Mouse (Mus musculus) MN1 (cell line): ENCODE results near the gene Akap6.

Experiments used
- DNase-seq: peaks from one replicate; pipeline ENCODE4 v3.0.0-alpha.2; 2016; ENCODE audit warnings: low spot score

Gene Akap6

DNA sequence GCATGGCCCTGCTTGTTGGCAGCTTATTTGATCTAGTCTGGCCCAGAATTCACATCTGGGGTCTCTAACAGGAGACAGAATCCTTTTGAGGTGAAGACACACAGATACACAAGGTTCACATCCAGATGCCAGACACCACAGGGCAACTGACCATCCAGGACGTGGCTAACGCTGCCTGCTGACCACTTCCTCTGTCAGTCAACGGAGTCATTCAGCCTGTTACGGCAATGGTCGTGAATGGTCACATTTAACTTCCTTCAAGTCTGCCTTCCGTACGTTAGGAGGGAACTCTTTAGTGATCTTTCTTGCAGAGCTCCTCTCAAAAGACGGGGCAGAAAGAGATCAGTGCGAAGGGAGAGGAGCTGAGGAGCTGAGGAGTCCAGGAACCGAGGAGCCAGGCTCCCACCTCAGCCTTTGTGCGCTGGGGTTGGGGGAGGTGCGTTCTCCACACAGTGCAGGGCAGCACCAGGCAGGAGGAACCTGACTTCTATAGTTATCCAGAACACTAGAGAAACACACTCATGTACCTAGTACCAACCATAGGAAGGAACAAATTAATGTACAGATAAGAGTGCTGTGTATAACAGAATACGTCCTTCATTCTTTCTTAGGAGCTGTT lies 209.4 kb downstream of the Akap6 start:
- no peak for DNase-seq

DNA sequence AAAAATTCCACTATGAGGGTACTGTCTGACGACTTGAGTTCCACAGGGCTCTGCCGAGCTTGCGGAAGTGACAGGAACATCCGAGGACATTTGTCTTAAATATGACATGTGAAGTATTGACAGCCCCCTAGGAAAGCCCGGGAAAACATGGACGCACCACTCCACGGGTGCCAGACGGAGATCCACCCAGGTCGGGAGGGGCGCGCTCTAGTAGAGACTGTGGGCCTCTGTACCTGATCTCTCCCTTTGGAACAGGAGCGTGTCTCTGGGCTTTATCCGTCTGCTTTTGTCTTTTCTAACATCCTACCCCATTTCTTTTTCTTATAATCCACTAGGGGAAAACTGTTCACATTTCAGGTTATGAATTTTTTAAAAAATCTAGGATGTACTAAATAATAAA lies 211.2 kb downstream of the Akap6 start:
- DNase-seq, result no peak

DNA sequence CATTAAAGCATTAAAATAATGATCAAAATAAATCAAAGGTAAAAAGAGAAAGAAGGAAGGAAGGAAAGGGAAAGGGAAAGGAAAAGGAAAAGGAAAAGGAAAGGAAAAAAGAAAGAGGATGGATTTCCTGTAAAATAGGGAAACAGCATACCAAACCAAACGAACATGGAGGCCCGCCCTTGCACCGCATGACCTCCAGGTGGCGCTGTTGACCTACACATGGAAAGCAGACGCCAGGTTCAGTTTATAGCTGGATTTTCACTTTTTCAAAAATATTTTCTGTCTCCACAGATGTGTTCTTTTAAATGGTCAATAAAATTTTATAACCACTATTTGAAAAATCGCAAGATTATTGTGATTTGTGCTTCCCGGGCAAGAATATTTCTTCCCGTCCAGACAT lies 211.6 kb downstream of the Akap6 start:
- peak; percentile 65 for DNase-seq

DNA sequence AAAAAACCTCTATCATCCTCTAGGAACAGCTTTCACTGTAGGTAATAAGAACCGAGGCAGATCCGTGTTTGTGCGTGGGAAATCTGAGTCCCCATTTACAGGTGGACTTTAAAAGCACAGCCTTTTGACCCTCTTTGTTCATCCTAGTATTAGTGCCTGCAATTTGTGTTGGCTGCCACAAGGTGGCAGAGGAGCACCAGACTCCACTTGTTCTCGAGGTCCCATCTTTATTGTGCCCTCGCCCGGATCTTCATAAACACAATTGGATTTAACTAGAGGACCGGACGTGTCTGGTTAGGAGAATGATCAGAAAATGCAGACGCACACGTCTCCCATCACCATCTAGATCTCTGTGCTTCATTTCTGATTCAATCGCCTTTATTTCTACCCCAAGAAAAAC lies 219.8 kb downstream of the Akap6 start:
- peak; percentile 40 for DNase-seq

DNA sequence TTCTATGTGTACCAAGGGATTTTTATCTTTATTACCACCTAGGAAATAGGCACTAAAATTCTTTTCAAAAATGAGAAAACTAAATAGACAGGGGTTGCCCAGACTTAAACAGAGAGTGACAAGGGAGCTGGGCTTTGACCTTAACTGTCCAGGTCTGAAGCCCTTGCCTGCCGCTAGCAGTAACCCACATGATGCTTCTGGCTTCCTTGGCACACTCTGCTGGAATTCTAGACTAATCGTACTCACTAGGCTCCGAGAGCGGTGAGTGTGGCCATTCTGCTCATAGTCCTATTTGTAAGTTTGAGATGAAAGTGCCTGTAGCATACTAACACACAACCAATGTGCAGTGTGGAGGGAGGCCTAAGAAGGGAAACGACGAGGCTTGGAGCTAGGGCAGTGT lies 223.3 kb downstream of the Akap6 start:
- no peak for DNase-seq

DNA sequence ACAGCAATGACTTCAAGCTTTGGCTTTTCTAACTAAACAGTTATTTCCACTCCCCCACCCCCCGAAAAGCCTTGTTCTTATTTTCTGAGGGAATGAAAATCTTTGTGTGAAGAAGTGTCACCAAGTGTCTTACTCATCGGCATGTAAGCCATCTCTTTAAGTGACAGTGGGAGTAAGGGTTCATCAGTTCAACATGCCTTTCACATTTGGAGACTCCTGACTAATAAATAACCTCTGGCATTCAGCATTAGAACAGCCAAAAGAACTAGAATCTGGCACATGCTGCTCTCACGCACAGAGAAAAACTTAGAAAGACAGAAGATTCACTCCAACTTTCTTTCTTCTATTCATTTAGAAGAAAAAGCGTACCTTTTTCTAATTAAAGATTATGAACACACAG lies 226.3 kb downstream of the Akap6 start:
- DNase-seq, result no peak

DNA sequence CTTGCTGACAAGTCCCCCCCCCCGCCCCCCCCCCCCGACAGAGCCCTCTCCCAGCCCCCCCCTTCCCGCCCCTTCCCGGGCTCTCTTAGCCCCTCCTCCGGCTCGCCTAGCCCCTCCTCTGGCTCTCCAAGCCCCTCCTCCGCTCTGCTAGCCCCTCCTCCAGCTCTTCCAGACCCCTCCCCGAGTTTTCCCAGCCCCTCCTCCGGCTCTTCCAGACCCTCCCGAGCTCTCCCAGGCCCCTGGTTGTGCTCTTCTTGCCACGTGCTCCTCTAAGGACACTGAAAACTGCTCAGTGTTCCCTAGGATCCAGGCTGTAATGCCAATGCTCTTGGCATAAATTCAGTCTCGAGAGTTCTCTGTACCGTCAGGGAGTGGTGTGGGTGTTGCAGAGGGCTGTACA lies 234.6 kb downstream of the Akap6 start:
- DNase-seq, result no peak

DNA sequence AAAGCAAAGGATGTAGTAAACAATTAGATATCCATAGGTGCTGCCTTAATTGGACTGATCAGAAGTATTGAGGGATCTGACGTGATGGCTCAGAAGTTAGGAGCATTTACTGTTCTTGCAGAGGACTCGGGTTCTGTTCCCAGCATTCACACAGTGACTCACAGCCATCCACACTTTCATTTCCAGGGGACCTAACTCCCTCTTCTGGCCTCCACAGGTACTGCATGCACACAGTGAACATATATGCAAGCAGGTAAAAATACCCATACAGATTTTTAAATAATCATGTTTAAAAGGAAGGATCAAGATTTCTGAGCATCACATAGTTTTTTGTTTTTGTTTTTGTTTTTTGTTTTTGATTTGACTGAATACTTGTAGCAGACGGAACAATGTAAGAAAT lies 235.8 kb downstream of the Akap6 start:
- DNase-seq, result no peak

DNA sequence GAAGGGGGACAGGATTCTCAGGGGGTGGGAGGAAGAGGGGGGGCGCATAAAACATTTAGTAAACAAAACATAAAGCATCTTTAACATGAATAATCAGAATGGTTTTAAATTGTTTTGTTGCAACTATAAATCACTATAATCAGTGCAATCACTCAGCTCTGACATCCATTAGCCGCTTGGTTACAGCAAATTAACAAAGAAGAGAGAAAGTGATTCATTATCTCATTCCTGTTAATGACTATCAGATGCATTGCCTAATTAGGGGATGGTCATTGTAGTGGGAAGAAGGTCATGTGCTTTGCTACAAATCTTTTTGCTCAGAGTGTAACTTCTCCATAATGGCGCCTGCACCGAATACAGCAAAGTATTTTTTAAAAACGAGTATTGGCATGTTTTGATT lies 239.6 kb downstream of the Akap6 start:
- no peak for DNase-seq

DNA sequence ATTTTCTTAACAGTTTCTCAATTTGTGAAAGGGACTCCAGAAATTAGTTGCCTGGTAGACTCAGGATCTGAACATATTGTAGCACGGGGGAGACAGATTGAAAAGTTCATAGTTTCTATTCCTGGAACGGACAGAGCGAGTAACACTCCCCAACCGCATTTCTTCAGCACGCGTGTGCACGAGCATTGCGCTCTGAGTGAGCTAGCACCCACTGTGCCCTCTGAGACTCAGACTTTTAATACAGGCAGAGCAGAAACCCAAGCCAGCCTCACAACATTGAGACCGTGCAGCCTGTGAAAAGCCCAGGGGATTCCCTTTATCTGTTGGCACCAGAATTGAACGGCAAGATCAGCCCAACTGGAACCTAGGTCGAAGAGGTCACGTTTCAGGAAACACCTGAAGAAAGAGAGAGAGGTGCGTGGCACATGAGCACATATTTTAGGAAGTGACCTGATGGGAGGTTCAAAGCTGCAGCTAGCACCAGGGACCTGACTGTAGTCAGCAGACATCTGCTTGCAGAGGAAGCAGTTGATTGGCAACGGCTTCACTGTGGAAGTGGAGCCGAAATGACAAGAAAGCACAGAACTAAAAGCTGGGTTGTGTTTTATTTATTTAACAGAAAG lies 240.3 kb downstream of the Akap6 start:
- DNase-seq, result no peak

DNA sequence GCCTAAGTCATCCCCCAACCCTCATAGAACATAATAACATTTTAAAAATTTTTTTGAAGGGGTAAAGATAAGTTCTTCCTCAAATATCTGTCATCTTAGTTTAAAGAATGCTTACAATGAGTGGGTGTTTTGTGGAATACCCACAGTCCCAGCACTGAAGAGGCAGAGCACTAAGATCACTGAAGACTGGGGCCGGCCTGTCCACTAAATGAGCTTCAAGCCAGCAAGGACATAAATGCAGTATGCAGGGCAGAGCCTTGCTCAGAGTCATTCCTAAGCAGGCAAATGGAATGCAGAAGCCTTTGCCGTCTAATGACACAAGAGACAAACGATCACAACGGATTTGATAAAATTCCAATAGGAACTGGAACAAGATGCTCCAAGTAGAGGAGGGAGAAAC lies 242.8 kb downstream of the Akap6 start:
- no peak for DNase-seq

DNA sequence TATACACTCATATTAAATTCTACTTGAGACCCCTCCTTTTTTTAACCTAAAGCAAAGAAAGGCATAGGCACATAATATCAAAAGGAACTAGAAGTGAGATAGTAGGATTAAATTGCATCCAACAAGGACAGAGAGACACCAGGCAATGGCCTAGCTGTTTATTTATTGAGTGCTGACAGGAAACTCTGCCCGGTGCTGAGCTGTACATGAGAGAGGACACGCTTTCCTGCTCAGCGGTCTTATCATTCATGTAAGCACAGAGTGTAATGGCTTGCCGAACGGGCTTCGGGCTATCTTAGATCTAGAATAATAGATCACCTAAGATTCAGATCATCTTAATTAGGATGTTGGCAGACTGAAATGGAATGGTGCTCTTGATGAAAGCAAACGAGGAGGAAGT lies 245.1 kb downstream of the Akap6 start:
- DNase-seq, result no peak

DNA sequence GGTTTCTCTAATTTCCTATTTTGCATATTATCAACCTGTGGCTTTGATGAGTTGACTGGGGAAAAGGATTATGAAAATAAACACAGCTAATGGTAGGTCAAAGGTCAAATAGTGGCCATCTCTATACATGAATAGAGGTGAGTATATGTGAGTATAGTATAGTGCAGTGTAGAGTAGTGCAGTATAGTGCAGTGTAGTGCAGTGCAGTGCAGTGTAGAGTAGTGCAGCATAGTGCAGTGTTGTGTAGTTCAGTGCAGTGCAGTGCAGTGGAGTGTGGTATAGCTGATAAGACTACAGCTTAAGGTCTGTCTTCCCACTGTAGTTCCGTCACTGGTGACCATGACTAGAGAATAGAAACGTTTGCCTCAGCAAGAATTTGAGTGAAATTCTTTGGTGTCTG lies 245.8 kb downstream of the Akap6 start:
- no peak for DNase-seq

DNA sequence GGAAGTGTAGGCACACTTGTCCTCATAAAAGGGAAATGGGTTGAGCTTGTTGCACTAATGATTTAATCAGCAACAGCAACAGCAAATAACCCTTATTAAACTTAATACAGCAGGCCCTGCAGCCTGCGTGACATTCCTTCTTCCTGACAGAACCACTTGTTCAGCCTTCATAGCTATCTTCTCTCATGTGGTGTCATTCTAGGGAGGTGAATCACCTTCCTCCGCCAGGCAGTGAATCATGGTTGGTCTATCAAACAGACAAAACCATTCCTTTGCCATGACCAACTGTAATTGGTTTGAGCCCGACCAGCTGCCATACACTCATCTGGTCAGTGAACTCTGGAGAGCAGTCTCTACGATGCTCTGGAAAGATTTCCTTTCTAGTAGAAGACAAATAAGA lies 251.5 kb downstream of the Akap6 start:
- peak; percentile 57 for DNase-seq

DNA sequence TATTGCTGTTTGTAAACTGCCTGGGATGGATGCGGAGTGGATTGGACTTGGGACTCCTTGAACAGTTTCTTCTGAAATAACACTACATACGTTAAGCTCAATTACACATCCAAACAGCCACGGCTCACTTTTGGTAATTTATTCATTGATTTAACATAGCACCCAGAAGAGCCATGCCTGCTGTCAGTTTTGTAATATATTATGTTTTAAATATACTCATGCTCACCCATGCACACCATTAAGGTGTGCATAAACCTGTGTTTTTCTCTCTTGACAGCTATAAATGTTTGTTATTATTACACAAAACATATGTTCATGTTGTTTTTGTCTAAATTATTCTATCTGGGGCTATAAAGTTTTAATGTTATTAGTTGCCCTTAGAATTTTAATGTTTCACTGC lies 258.4 kb downstream of the Akap6 start:
- no peak for DNase-seq

DNA sequence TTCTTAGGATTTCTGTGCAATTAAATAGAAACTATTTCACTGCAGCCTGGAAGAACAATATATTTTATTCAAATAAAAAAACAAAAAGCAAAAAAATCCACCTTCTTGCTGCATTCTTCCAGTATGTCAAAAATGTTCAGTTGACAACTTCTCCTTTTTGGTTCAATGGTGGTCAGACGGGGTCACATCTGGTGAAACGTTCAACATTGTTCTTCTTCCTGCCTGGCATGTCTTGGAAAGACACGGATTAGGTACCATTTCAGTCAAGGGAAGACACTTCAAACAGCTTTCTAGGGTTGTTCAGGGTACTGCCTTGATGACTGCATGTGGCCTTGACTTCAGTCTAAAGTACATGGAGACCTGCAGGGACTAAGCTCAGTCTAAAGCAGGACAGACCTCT lies 258.8 kb downstream of the Akap6 start:
- no peak for DNase-seq

DNA sequence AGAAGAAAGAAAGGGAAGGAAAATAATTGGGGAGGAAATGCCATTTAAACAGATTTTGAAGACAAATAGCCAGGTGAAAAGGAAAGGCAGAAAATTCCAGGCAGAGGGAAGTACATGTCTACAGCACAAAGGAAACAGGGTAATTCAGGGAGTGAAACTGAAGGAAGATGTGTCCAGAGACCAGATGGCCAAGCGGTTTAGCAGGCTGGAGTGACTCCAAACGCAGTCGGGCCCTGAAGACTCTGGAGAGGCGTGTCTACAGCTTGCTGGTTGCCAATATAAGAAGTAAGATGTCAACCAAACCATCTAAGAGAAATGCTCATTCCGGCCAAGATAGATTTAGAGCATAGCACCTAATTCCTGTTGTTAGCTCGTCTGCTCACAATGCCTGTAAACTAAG lies 292.6 kb downstream of the Akap6 start:
- DNase-seq, result peak; percentile 42

DNA sequence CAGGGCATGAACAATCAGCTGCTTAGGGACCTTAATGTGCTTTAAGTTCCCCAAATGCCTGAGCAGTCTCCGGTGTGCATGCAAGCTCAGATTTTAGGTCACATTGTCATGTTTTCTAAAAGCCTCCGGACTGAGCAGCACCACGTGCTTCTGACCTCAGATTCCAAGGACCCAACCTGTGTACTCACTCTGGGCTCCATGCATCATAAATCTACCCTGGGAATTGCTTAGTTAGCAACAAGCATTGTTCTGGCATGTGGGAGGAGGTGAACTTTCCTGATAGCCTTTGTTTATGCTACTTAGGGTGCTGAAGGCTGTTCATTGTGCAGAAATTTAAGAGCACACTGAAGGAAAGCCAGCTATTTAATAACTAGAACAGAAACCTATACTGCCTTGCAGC lies 313.2 kb downstream of the Akap6 start:
- no peak for DNase-seq

DNA sequence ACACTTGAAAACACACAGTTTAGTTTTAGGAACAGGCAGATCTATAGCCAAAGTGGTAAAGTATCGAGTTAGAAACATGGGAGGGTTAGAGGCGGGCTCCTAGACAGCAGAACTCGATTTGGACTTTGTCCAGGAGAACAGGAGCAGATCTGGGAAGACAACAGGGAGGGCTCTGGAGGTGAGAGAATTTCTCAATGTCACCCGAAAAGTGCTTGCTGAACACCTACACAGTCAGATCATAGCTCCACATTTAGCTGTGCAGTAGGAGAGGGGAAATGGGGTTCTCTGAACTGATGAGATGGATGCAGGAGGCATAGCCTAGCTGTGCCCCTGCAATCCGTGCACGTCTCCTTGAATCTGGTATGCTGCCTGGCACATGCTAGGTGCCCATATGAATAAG lies 315.4 kb downstream of the Akap6 start:
- no peak for DNase-seq

DNA sequence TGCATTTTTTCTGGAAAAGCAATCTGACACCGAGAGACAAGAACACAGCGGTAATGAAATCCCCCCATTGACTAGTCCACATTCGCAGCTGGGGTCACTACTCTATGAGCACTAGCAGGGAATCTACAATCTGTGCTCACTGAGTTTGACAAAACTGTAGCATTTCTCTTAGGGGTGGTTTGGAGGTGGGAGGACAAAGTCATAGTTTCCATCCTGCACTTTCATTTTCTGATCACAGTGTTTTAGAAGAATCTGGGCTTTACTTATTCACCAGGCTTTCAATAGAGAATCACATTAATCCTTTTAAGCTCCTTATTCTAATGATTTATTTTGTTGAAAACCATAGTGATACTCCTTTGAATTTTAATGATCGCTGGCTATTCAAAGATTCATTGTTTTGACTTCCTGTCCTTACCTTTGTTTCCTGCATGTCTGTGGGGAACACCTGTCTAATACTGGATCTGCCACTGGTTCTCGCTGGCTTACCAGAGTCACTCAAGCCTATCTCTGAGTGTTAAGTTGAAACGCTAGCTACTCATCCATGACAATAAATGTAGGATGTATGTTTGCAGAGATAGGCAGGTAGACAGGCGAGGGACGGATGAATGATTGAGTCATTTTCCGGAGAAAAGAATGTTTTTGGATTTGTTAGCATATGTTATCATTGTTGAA lies 325.5 kb downstream of the Akap6 start:
- no peak for DNase-seq

DNA sequence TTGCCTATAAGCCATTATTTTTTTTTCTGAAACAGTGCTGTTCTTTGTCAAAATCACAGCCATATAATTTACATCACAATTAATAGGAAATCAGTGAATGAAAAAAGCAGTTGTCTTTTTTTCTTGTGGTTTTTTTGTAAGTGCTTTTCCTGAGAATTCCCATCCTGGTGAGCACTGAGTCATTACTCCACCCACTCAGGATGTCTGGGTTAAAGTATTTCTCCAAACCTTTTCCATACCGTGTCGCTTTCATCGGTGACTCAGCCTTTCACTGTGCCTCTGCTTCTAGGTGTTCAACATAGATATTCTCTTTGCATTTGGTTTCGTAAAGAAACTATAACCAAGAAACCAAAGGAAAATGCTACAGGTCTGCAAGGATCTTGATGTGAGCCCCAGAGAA lies 328.1 kb downstream of the Akap6 start:
- no peak for DNase-seq

DNA sequence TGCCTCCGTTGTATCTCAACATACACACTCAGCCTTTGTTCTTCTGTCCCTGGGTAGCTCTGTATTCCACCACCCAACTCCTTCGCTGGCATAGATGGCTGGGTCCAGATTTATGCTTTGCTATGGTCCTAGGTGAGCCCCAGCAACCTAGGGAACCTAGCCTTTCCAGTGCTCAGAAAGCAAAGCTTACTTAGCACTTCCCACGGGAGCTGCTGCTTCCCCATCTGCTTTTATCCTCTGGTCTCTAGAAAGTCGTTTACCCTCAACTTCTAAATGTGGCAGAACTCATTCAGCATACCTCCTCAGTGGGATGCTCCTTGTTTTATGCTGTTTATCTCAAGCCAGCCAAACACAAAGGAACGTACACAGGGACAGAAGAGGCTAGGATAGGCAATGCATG lies 329.7 kb downstream of the Akap6 start:
- no peak for DNase-seq

DNA sequence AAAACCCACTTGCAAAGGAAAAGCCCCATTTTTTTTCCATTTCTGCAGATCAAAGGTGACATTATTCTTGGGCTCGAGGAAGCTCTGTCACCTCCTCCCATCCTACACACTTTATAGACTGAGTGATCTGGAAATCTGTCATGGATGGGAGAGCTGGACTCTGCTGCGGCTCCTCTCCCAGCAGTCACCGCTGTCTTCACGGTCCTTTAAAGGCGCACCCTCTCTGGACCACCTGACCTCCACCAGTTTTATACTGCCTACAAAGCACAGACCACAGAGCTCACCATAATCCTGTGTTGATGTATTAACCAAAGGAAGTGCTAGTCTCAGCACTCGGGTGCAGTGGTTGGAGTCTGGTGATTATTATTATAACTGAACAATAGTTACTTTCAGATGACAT lies 330.7 kb downstream of the Akap6 start:
- DNase-seq, result no peak

DNA sequence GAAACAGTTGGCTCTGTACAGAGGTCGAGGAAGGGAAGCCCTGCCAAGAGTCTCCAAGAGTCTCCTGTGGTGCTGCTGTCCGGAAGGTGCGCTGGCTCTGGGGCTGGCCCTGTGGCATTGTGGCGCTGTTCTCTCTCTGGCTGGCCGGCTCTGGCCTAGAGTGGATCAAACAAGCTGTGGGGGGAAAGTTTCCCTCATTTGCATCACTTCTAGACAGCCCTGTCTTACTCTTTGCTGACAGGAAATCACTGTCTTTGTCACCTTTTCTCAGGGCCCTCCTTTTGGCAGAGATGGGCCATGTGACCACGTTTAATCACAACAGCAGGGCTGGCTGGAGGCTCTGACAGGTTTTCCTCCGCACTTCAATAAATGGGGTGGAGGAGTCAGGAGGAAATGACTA lies 333.6 kb downstream of the Akap6 start:
- DNase-seq, result no peak
